Mouse (Mus musculus) G1E (cell line): Measurements from ENCODE around the gene Lrp1.

Experiments
- CTCF ChIP-seq: IDR thresholded peaks from 2 replicates; pipeline ENCODE4 v1.5.1; 2012; ENCODE audit warnings: low read depth, low read length, inconsistent platforms, mixed read lengths
- GATA1 ChIP-seq: IDR thresholded peaks from 2 replicates; pipeline ENCODE4 v1.6.1; 2012; ENCODE audit warnings: borderline replicate concordance, low read length, inconsistent platforms, mixed read lengths
- TAL1 ChIP-seq: conservative IDR thresholded peaks from 2 replicates; pipeline ENCODE4 v1.6.1; 2012; ENCODE audit warnings: low read depth, low read length, inconsistent platforms, mixed read lengths

- TF ChIP-seq CTCF = no peak
- TF ChIP-seq GATA1 = no peak
- TF ChIP-seq TAL1 = no peak
These were observed 104.9 kb downstream of the Lrp1 start for GRCm38 (mm10) chr10:127515983-127516459.
